Mouse (Mus musculus): Measurements from ENCODE around the gene Cmtm2a. TPM values are rescaled to one million over a fixed set of nuclear protein-coding genes. Genes with fewer than 3 reads are reported as not detected.

The Cmtm2a gene
- total and polyA plus RNA-seq, 2 experiments from 2014 or later: 1.2 TPM; not detected in 1

DNA sequence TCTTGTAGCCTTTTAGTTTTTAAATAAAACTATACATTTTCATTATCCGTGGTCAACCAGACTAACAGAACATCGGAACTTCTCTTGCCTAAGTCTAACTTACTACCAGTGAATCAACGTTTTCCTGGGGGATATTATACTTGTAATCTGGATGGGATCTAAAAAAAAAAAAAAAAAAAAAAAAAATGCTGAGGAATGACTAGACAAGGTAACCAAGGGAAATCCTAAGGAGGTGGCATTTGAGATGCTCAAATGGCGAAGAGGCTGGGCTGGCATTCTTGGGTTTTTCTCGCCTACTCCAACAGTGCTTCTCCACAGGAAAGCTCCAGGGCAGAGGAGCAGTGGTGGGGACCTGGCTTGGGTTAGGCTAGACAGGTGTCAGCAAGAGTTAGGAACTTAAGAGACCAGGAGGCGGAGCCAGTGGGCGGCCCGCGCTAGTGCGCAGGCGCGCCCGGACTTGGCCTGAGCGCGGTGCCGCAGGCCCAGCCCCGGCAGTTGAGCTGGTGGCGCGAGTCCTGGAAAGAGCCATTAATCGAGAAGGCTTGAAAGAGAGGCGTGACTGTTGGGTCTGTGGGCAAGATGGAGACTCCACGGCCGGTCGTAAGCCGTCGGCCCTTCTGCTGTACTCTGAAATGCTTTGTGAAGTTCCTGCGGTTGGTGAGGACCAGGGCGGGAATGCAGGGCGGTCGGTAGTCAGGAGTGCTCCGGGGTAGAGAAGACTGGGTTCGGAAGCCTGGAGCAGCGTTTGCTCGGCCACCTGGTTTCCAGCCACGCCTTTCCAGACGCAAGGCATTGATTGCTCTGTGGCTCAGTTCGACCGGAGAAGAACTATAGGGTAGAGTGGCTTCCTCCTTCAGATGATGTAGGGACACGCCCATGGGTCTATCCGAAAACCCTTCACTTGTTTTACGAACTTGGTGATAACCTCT is 42.3 kb downstream of the Cmtm2a start, which contains the start of gene Cklf:
Cklf (plus strand) TSS at position 423 of the 929 bp plus-strand sequence.
- peak within 1 kb of the TSS; percentile 72 for H3K4me3 ChIP-seq (ENCODE audit: low read length)
- ATAC-seq: peak; percentile 82
- 0 out of 2 replicates have a peak within 1 kb of the TSS, but pooled peaks have one; percentile 32 for H3K27ac ChIP-seq
- H3K36me3 ChIP-seq (ENCODE audit: insufficient read depth, low read length): no peaks in the 10 kb centered on the region
- H3K27me3 ChIP-seq (ENCODE audit: insufficient read depth, low read length): no peaks in the 10 kb centered on the region
- WGBS: 4% methylated on average over 41 of the region's 41 CpGs
- peak; percentile 38; the same call in 1 of the 2 replicates for TF ChIP-seq CTCF (IDR thresholded peaks at IDR 0.05; ENCODE audit: low read depth)
- peak; percentile 96 for DNase-seq (ENCODE audit: low spot score)
- peak within 1 kb of the TSS; percentile 92 for H3K4me2 ChIP-seq (ENCODE audit: low read depth, low read length)
- H3K9ac ChIP-seq (replicated peaks; ENCODE audit: low read length): peak within 1 kb of the TSS; percentile 40
- peaks cover 6% of the 10 kb centered on the region for H3K4me1 ChIP-seq (ENCODE audit: insufficient read depth, low read length)
- H3K9me3 ChIP-seq (ENCODE audit: low read length): no peaks in the 10 kb centered on the region

DNA sequence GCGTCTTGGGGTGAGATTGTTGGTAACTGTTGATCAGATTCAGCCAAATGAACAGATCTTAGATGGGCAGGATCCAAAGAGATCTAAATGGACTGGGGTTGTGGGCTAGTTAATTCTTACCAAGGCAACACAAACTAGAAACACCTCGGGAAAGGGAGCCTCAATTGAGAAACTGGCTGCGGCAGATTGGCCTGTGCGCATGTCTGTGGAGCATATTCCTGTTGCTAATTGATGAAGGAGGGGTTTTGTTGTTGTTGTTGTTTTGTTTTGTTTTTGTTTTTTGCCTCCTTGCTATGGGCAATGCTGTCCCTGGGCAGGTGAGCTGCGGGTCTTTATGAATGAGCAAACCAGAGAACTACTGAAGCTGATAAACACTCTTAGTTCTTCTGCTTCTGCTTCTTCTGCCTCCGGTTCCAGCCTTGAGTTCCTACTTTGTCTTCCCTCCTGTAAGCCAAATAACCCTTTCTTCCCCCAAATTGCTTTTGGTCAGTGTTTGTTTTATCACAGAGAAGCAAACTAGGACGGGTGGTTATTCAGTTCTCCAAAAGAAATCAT is 43.5 kb downstream of the Cmtm2a start:
- no peaks in the 10 kb centered on the region for H3K27me3 ChIP-seq (ENCODE audit: insufficient read depth, low read length)
- H3K4me3 ChIP-seq (ENCODE audit: low read length): no peak overlapping the region
- WGBS: 88% methylated on average over 7 of the region's 7 CpGs
- no peaks in the 10 kb centered on the region for H3K36me3 ChIP-seq (ENCODE audit: insufficient read depth, low read length)
- ATAC-seq: no peak
- no peak overlapping the region for H3K27ac ChIP-seq
- DNase-seq (ENCODE audit: low spot score): no peak
- no peak overlapping the region for H3K4me2 ChIP-seq (ENCODE audit: low read depth, low read length)
- peaks cover 6% of the 10 kb centered on the region for H3K4me1 ChIP-seq (ENCODE audit: insufficient read depth, low read length)
- TF ChIP-seq CTCF (IDR thresholded peaks at IDR 0.05; ENCODE audit: low read depth): no peak
- no peaks in the 10 kb centered on the region for H3K9me3 ChIP-seq (ENCODE audit: low read length)
- no peak overlapping the region for H3K9ac ChIP-seq (replicated peaks; ENCODE audit: low read length)

DNA sequence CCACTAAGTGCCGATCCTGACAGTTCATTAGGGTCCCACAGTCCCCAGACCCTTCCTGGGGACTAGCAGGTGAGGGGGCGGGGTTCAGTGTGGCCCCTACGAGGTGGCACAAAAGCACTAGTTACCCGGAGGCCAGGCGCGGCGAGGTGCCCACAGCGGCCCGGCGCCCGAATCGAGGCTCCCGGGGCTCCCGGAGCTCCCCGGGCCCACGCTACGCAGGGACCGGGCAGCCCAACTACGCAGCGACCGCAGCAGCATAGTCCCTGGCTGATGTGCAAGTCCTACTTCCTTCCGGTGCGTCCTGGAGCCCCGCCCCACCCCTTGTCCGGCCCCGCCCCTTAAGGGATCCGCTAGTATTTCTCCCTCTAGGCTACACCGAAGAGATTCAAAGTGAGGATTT is 44.7 kb downstream of the Cmtm2a start, which contains the start of gene Tk2:
Tk2 (minus strand) TSS at position 283 of the 400 bp plus-strand sequence.
- peaks cover 7% of the 10 kb centered on the region; the same call in 1 of the 2 replicates for H3K36me3 ChIP-seq (ENCODE audit: insufficient read depth, low read length)
- H3K27me3 ChIP-seq (ENCODE audit: insufficient read depth, low read length): no peaks in the 10 kb centered on the region
- peak; percentile 94 for ATAC-seq
- peak within 1 kb of the TSS; percentile 82 for H3K4me2 ChIP-seq (ENCODE audit: low read depth, low read length)
- under 1% methylated on average over 28 of the region's 28 CpGs for WGBS
- peak; percentile 89 for DNase-seq (ENCODE audit: low spot score)
- peaks cover 6% of the 10 kb centered on the region for H3K4me1 ChIP-seq (ENCODE audit: insufficient read depth, low read length)
- peak within 1 kb of the TSS; percentile 89 for H3K9ac ChIP-seq (replicated peaks; ENCODE audit: low read length)
- H3K4me3 ChIP-seq (ENCODE audit: low read length): peak within 1 kb of the TSS; percentile 92
- peak within 1 kb of the TSS; percentile 81 for H3K27ac ChIP-seq
- TF ChIP-seq CTCF (IDR thresholded peaks at IDR 0.05; ENCODE audit: low read depth): no peak
- no peaks in the 10 kb centered on the region for H3K9me3 ChIP-seq (ENCODE audit: low read length)

DNA sequence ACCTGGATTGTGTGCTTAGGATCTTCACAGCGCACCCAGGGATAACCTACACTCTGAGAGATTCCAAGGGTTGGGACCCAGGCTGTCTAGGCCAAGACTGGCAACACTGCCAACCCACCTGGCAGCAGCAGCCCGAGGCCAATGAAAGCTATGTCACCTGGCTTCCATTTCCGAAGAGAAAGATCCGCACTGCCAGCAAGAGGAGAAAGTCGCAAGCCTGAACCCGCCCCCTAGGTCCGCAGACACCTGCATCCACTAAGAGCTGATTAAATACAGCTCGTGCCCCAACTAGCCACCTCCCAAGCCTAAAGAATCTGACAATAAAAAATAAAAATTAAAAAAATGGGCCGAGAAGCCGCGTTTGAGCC is 45.1 kb downstream of the Cmtm2a start:
- WGBS: 4% methylated on average over 11 of the region's 11 CpGs
- no peak for TF ChIP-seq CTCF (IDR thresholded peaks at IDR 0.05; ENCODE audit: low read depth)
- ATAC-seq (peak; percentile 10; the same call in 1 of the 2 replicates), DNase-seq (ENCODE audit: low spot score) (peak; percentile 12)
- H3K4me1 ChIP-seq (ENCODE audit: insufficient read depth, low read length): peaks cover 6% of the 10 kb centered on the region
- H3K4me2 ChIP-seq (ENCODE audit: low read depth, low read length): peak overlapping the region; percentile 82
- H3K36me3 ChIP-seq (ENCODE audit: insufficient read depth, low read length): peaks cover 11% of the 10 kb centered on the region
- H3K27ac ChIP-seq: peak overlapping the region; percentile 81
- no peaks in the 10 kb centered on the region for H3K27me3 ChIP-seq (ENCODE audit: insufficient read depth, low read length)
- peak overlapping the region; percentile 89 for H3K9ac ChIP-seq (replicated peaks; ENCODE audit: low read length)
- peak overlapping the region; percentile 92 for H3K4me3 ChIP-seq (ENCODE audit: low read length)
- H3K9me3 ChIP-seq (ENCODE audit: low read length): no peaks in the 10 kb centered on the region

DNA sequence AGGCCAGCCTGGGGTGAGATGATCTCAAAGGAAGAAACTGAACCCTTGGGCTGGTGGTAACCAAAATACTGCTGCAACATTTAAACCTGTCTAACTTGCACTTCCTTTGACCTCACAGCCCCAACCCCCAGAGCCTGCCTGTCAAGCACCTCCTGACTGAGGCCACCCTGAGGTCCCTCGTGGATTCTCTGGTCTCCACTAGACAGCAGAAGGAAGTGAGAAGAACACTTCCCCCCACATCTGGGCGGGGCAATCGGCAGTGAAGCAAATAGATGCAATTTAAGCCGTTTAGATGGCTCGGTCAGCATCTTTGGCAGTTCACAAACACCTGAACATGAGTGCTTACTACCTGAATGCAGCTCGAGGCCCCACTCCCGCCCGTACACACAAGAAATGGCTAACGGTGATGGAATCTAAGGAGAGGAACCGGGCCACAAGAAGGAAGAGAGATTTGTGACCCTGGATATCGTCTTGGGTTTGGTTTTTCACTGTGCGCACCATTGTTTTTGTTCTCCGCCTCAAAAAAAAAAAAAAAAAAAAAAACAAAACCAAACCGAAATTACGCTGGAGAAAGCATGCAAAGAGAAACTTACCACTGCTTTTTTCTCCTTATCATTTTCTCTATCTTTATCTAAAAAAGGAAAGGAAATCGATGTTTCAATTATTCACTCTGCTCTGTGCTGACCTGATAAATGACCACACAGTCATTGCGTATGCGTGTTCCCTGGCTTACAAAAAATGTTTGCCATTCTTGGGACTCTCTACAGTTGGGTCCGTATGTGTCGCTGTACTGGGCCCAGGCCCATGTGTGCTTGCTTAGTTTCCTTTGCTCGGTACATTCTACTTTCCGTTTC is 45.7 kb downstream of the Cmtm2a start:
- no peak for TF ChIP-seq CTCF (IDR thresholded peaks at IDR 0.05; ENCODE audit: low read depth)
- DNase-seq (ENCODE audit: low spot score) (no peak), ATAC-seq (no peak)
- WGBS: 72% methylated on average over 22 of the region's 22 CpGs
- Histone ChIP-seq H3K4me1 (ENCODE audit: insufficient read depth, low read length) (peaks cover 6% of the 10 kb centered on the region), H3K4me3 (ENCODE audit: low read length) (peak overlapping the region; percentile 92), H3K27ac (peak overlapping the region; percentile 81; the same call in 1 of the 2 replicates), H3K27me3 (ENCODE audit: insufficient read depth, low read length) (no peaks in the 10 kb centered on the region), H3K9me3 (ENCODE audit: low read length) (no peaks in the 10 kb centered on the region), H3K4me2 (ENCODE audit: low read depth, low read length) (peak overlapping the region; percentile 82), H3K9ac (replicated peaks; ENCODE audit: low read length) (peak overlapping the region; percentile 89), H3K36me3 (ENCODE audit: insufficient read depth, low read length) (peaks cover 17% of the 10 kb centered on the region)

DNA sequence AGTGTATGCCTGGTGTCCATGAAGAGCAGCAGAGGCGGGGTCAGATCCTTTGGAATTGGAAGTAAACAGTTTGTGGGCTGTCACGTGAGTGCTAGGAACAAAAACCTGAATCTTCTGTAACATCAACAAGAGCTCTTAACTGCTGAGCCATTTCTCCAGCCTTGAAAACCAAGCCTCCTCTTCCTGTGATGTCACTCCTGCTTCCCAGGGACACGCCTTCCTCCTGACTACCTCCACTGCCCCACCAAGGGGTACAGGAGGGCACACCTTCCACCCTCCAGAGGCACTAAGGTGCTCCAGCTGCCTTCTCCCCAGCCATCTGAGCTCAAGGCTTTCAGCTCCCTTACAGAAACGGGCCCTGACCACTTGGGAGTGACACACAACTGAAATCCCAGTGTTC is 46.4 kb downstream of the Cmtm2a start:
- Histone ChIP-seq H3K4me3 (ENCODE audit: low read length) (no peak overlapping the region), H3K9me3 (ENCODE audit: low read length) (no peaks in the 10 kb centered on the region), H3K36me3 (ENCODE audit: insufficient read depth, low read length) (peaks cover 24% of the 10 kb centered on the region), H3K27ac (no peak overlapping the region), H3K27me3 (ENCODE audit: insufficient read depth, low read length) (no peaks in the 10 kb centered on the region), H3K4me2 (ENCODE audit: low read depth, low read length) (no peak overlapping the region), H3K4me1 (ENCODE audit: insufficient read depth, low read length) (peaks cover 4% of the 10 kb centered on the region), H3K9ac (replicated peaks; ENCODE audit: low read length) (no peak overlapping the region)
- no peak for TF ChIP-seq CTCF (IDR thresholded peaks at IDR 0.05; ENCODE audit: low read depth)
- no peak for ATAC-seq
- no peak for DNase-seq (ENCODE audit: low spot score)
- 87% methylated on average over 4 of the region's 4 CpGs for WGBS
